Mouse (Mus musculus): ENCODE results near the gene Zbtb12.

DNA sequence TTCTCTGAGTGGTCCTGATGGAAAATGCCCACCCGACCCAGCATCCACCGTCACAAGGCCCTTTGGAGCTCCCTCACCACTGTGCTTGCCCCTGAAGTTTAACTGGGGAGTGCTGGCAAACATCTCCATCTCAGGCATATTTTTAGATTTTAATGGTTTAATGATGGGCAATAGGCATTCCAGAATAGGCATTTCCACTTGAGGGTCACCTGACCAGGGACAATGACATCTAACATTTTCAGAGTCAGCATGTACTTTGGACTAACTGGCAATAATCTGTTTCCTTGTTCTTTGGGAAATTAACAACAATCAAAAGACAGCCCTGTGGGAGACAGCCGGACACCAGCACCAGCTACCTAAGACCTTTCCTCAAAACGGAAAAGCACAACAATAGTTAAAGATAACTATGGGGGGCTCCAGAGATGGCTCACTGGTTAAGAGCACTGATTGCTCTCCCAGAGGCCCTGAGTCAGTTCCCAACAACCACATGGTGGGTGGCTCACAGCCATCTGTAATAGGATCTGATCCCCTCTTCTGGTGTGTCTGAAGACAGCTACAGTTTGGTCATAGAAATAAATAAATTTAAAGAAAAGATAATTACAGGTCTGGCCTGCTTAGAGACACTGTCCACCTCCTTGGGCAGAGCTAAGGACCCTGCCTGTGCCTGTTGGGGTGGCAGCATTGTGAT lies 64.0 kb downstream of the Zbtb12 start:
- TF ChIP-seq CTCF (IDR thresholded peaks at IDR 0.05; ENCODE audit: low read depth) = no peak
- TF ChIP-seq EP300 (IDR thresholded peaks at IDR 0.05; ENCODE audit: low read depth) = no peak

Measured in liver, embryonic 14.5 days (tissue).